Mouse (Mus musculus) ES-Bruce4 (cell line): ENCODE measurements around the gene Gzf1. TPM values are rescaled to one million over a fixed set of nuclear protein-coding genes. Genes with fewer than 3 reads are reported as not detected.

Experiments
- H3K27ac ChIP-seq: 2 replicates; pipeline ENCODE4 v1.5.1; 2012; ENCODE audit warnings: low read length, inconsistent platforms; ENCODE audit not compliant: insufficient read depth
- H3K27me3 ChIP-seq: 2 replicates; pipeline ENCODE4 v1.6.1; 2012; ENCODE audit warnings: mild to moderate bottlenecking, low read length, inconsistent platforms; ENCODE audit not compliant: control insufficient read depth, poor library complexity, insufficient read depth, severe bottlenecking
- H3K36me3 ChIP-seq: 2 replicates; pipeline ENCODE4 v1.6.1; 2012; ENCODE audit warnings: inconsistent platforms, mild to moderate bottlenecking, low read length, moderate library complexity; ENCODE audit not compliant: control insufficient read depth, poor library complexity, insufficient read depth, severe bottlenecking
- H3K4me1 ChIP-seq: one replicate; pipeline ENCODE4 v1.8.1; 2011; ENCODE audit warnings: low read length; ENCODE audit not compliant: control insufficient read depth, insufficient read depth
- H3K4me3 ChIP-seq: 2 replicates; pipeline ENCODE4 v1.5.1; 2011; ENCODE audit warnings: low read depth, mild to moderate bottlenecking, low read length
- H3K9ac ChIP-seq: 2 replicates; pipeline ENCODE4 v1.6.1; 2012; ENCODE audit warnings: low read depth, mild to moderate bottlenecking, inconsistent platforms; ENCODE audit not compliant: poor library complexity, severe bottlenecking
- H3K9me3 ChIP-seq: replicated peaks from 2 replicates; pipeline ENCODE4 v1.6.1; 2012; ENCODE audit warnings: mild to moderate bottlenecking, low read length, inconsistent platforms; ENCODE audit not compliant: control insufficient read depth, poor library complexity, insufficient read depth, severe bottlenecking
- CTCF ChIP-seq: IDR thresholded peaks from one replicate; pipeline ENCODE4 v1.8.1; 2011; ENCODE audit warnings: low read depth, low read length
- EP300 ChIP-seq: IDR thresholded peaks from 2 replicates; pipeline ENCODE4 v1.6.1; 2011; ENCODE audit warnings: low read depth, low read length; ENCODE audit not compliant: insufficient read depth
- POLR2A ChIP-seq: IDR thresholded peaks from one replicate; pipeline ENCODE4 v1.8.1; 2011; ENCODE audit warnings: low read length; ENCODE audit not compliant: insufficient read depth
- polyA plus RNA-seq: library from polyadenylated mRNA; stranded (reverse); fragments of >200 nt; gene quantifications from 2 replicates; pipeline ENCODE4 v1.2.4, GENCODE M21; 2011; ENCODE audit warnings: low read depth; ENCODE audit not compliant: missing spikeins, insufficient read depth, insufficient read length

Gzf1 gene
- 24.1 and 24.8 TPM in 2 replicates for polyA plus RNA-seq

DNA sequence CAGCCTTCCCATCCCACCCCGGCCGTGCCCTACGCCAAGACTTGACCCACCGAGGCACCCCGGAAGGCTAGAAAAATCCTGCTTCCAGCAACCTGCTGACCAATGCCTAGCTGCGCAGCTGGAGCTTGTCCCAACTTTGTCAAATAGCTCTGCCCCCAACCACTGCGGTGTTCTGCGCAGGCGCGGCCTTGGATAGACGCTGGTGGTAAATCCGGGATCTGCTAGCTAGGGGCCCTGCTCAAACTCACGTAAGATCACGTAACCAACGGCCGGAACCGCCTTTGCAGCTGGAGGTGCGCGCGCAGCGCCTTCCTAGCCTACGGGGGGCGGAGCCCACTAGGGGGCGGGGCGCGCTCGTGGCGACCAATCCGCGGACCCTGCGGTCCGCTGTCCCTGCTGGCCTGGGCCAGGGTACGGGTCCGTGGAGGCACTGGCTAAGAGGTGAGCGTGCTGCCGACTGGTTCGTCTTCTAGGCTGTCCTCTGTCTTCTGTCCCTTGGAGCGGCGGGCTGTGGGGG is at the start of gene Gzf1:
Gene Gzf1 (plus strand): TSS at position 249 of the 517 bp plus-strand sequence.
- Histone ChIP-seq H3K9me3 (no peaks in the 10 kb centered on the region), H3K27me3 (no peaks in the 10 kb centered on the region), H3K9ac (peak within 1 kb of the TSS; percentile 76), H3K4me3 (peak within 1 kb of the TSS; percentile 80), H3K4me1 (no peaks in the 10 kb centered on the region), H3K36me3 (peaks cover 18% of the 10 kb centered on the region), H3K27ac (peak within 1 kb of the TSS; percentile 79)
- TF ChIP-seq POLR2A (no peak), EP300 (0 out of 2 replicates have a peak, but pooled peaks have one; percentile 27)

DNA sequence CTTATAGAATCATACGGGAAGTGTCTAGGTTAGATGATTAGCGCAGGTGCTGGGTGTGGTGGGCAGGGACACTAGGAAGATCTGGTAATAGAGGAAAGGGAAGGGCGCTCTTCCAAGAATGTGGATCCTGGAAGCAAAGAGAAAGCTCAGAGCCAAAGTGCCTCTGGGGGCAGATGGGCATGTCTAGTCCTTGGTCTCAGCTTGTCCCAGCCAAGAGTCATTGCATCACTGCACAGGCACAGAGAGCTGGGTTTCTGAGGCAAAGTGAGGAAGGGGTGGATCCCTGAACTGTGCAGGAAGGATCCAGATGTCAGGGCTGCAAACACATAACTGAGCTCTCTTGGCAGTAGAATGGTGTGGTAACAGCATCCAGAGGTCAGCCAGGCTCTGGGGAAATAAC is 49.2 kb upstream of the Gzf1 start:
- Histone ChIP-seq H3K27me3 (no peaks in the 10 kb centered on the region), H3K36me3 (no peaks in the 10 kb centered on the region), H3K9ac (no peak overlapping the region), H3K4me3 (no peak overlapping the region), H3K4me1 (no peaks in the 10 kb centered on the region), H3K9me3 (no peaks in the 10 kb centered on the region), H3K27ac (no peak overlapping the region)
- TF ChIP-seq POLR2A (no peak), CTCF (no peak)

DNA sequence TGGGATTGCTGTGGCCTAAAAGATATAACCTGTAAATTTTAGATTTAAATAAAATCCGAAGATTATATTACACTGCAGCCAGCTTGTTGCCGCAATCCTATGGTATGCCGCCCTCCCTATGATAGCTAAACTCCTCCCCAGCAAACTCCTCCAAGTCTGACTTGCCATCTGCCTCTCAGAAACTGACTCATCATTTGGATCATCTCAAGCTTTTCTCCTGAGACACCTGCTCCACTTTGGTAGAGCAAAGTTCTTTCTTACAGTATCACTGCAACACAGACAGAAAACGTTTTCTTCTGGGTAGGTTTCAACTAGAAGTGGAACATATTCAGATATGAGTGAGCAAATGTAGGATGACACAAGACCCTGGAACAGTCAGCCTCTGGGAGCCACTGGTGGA is 46.4 kb upstream of the Gzf1 start:
- Histone ChIP-seq H3K9me3 (no peaks in the 10 kb centered on the region), H3K36me3 (no peaks in the 10 kb centered on the region), H3K27ac (no peak overlapping the region), H3K27me3 (no peaks in the 10 kb centered on the region), H3K4me1 (no peaks in the 10 kb centered on the region), H3K9ac (no peak overlapping the region), H3K4me3 (no peak overlapping the region)
- TF ChIP-seq CTCF: no peak
- no peak for TF ChIP-seq POLR2A
- TF ChIP-seq EP300: no peak

DNA sequence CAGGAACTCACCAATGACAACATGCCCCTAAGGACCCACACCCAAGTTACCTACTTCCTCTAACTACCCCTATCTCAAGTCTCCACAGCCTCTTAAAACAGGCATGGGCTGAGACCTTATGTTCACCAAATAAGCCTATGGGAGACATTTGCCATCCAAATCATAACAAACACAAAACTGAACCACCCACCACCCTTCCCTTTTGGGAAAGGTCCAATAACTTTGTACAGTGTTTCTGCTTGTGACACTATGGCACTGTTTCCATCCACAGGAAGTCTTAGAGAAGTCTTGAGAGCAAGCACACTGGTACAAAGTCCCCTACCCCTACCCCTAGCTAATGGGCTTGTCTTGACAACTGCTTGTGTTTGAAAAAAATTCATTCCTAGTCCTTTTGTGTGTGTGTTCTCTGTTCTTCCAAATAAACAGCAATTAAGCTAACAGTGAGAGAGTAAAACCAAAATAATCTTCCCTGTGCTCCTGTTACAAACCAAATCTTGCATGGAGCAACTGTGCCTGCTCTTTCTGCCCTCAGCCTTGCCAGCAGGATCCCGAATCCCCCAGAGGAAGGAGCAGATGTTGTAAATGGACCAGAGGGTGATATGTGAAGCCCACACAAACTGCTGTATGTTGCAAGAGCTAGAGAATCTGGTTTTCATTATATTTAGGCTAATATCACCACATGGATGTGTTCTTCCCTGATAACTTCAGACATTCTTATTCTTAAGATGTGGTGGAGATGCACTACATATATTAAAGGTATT is 38.0 kb upstream of the Gzf1 start:
- TF ChIP-seq EP300 (no peak), CTCF (no peak), POLR2A (no peak)
- H3K36me3 ChIP-seq: no peaks in the 10 kb centered on the region
- no peak overlapping the region for H3K4me3 ChIP-seq
- no peaks in the 10 kb centered on the region for H3K4me1 ChIP-seq
- H3K9ac ChIP-seq: no peak overlapping the region
- no peak overlapping the region for H3K27ac ChIP-seq
- H3K9me3 ChIP-seq: no peaks in the 10 kb centered on the region
- no peaks in the 10 kb centered on the region for H3K27me3 ChIP-seq

DNA sequence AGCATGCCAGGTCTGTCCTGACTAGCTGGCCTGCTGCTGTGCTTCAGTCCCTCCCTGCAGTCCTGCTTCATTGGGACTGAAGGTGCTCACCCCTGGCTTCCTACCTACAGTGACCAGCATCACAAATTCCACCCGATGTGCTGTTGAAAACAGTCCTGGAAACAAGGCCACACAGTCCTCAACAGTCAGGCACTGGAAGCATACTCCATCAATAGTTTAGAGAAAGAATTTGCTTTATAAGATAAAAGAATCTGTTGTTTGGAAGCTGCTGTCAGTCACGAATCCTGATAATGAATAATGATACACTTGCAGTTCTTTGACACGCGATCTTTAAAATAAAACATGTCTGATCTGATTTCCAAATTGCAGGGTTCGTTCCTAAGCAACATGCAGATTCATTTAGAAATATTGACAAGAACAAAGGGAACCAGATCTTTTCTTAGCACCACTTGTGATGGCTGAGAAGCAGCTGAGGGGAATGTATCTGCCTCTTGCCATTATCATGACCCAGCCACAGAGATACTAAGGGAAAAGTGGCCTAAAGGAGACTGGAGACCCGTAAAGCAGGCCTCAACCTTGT is 36.3 kb upstream of the Gzf1 start:
- Histone ChIP-seq H3K27me3 (no peaks in the 10 kb centered on the region), H3K9ac (no peak overlapping the region), H3K4me3 (no peak overlapping the region), H3K4me1 (no peaks in the 10 kb centered on the region), H3K9me3 (no peaks in the 10 kb centered on the region), H3K36me3 (no peaks in the 10 kb centered on the region), H3K27ac (no peak overlapping the region)
- TF ChIP-seq CTCF (no peak), POLR2A (no peak), EP300 (no peak)

DNA sequence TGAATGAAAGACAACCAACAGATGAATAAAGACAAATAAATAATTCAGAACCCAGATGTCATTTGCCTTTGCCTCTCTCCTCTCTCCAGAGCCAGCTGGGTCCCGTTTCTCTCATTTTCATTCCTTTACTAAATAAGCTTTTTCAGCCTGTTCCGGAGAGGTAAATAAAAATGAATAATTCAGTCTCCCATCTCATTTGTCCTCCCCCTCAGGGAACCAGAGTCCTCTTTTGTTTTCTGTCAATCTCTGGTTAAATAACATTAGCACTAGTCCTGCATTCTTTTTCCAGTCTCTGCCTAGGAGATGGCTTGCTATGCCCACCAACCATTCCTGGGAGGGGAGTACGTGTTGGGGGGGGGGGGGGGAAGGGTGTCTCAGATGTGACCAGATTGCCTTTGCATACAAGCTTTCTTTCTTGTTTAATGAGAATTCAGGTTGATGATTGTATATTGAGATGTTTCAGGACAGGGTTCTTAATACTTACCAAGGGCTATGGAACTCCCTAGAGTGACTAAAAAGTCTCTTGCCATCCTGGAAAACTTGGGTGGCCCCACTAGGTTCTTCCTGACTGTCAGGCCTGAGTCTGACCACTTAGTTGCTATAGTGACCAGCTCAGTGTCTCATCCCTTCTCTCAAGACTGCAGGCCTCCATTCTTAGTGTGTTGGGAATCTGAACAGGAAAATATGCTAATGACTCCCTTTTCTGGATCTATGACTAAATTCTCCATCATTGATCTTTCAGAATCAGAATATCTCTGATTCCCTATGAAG is 30.1 kb upstream of the Gzf1 start:
- Histone ChIP-seq H3K27ac (no peak overlapping the region), H3K4me1 (no peaks in the 10 kb centered on the region)

More for the DNA sequence above, 30.1 kb upstream of the Gzf1 start:
- TF ChIP-seq EP300: no peak
- no peaks in the 10 kb centered on the region for H3K27me3 ChIP-seq
- no peaks in the 10 kb centered on the region for H3K9me3 ChIP-seq
- H3K9ac ChIP-seq: no peak overlapping the region
- H3K36me3 ChIP-seq: no peaks in the 10 kb centered on the region
- no peak overlapping the region for H3K4me3 ChIP-seq
